Mouse (Mus musculus) thymus, adult 2 months (tissue): ENCODE results near the gene Vezf1.

Experiments used
- CTCF ChIP-seq: fragments of 200-500 bp; IDR thresholded peaks from 2 replicates; pipeline ENCODE4 v1.5.1; 2012; ENCODE audit warnings: mild to moderate bottlenecking, control low read depth, low read length, moderate library complexity, borderline replicate concordance; ENCODE audit not compliant: control insufficient read depth, poor library complexity, insufficient read depth; ENCODE audit errors: extremely low read depth
- POLR2A ChIP-seq: fragments of 200-500 bp; IDR thresholded peaks from 2 replicates; pipeline ENCODE4 v1.6.1; 2012; ENCODE audit warnings: mild to moderate bottlenecking, low read length, control low read depth, moderate library complexity; ENCODE audit not compliant: control insufficient read depth, poor library complexity, insufficient read depth; ENCODE audit errors: extremely low read depth

GRCm38 (mm10) chr11:88039066-88039465 is 29.0 kb upstream of the Vezf1 start:
- TF ChIP-seq POLR2A (no peak), CTCF (no peak)
